Mouse (Mus musculus) lung, adult 2 months (tissue): ENCODE results near the gene Tesmin. TPM values are rescaled to one million over a fixed set of nuclear protein-coding genes. Genes with fewer than 3 reads are reported as not detected.
A peak's percentile ranks its signal among the peaks of the same experiment; 100 is the strongest.

ENCODE experiments used
- DNase-seq: peaks from one replicate; pipeline ENCODE4 v3.0.0; 2022
- H3K4me1 ChIP-seq: fragments of 200-500 bp; 2 replicates; pipeline ENCODE4 v1.6.1; 2011; ENCODE audit warnings: low read length; ENCODE audit not compliant: control insufficient read depth, insufficient read depth
- H3K4me3 ChIP-seq: fragments of 200-500 bp; replicated peaks from 2 replicates; pipeline ENCODE3; 2011; ENCODE audit warnings: low read depth, mild to moderate bottlenecking, control low read depth, low read length; ENCODE audit errors: extremely low read depth
- CTCF ChIP-seq: fragments of 200-500 bp; IDR thresholded peaks from 2 replicates; pipeline ENCODE4 v1.5.1; 2011; ENCODE audit warnings: mild to moderate bottlenecking, low read length, control low read depth; ENCODE audit not compliant: insufficient read depth
- POLR2A ChIP-seq: fragments of 200-500 bp; IDR thresholded peaks from 2 replicates; pipeline ENCODE4 v1.6.1; 2011; ENCODE audit warnings: low read depth, mild to moderate bottlenecking, control low read depth, low read length, borderline replicate concordance; ENCODE audit errors: extremely low read depth
- WGBS: fragments of 180-500 bp; shearing (Covaris S2); methylation state at CpG from one replicate; pipeline ENCODE4 v1.1.7; 2018; 5-methylcytosine and 5-hydroxymethylcytosine counted together
- polyA plus RNA-seq: library from polyadenylated mRNA; depleted of rRNA; stranded (reverse); fragments of >200 nt; gene quantifications from 2 replicates; pipeline ENCODE4 v1.2.3, GENCODE M21; 2012; rRNA removed

The Tesmin gene
- polyA plus RNA-seq, result 0.41 and 0.48 TPM in 2 replicates

DNA sequence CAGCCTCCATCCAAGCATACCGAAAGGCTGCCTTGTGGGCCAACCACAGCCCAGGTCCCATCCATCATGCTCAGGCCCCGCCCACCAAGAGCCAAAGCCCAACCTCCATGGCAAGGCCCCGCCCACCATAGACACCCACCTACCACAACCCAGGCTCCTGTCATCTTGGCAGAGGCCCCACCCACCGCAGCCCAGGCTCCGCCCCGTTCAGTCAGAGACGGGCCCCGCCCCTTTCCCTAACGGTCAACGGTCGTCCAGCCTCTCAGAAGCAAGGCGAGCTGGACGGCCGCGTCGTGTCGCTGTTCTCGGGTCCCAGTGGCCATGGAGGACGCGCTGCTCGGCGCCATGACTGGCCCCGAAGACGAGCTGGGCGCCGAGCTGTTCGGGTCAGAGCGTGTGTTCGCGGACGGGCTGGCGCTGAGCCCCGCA lies at the start of gene Tesmin:
Gene Tesmin, plus strand, starts transcription at position 229 of the 429 bp plus-strand sequence.
- TF ChIP-seq CTCF (no peak), POLR2A (no peak; the same call in 1 of the 2 replicates)
- peaks cover 2% of the 10 kb centered on the region; the same call in 1 of the 2 replicates for H3K4me1 ChIP-seq
- DNase-seq, result peak; percentile 70
- peak within 1 kb of the TSS; percentile 35 for H3K4me3 ChIP-seq
- 2% methylated on average over 33 of the region's 33 CpGs for WGBS

DNA sequence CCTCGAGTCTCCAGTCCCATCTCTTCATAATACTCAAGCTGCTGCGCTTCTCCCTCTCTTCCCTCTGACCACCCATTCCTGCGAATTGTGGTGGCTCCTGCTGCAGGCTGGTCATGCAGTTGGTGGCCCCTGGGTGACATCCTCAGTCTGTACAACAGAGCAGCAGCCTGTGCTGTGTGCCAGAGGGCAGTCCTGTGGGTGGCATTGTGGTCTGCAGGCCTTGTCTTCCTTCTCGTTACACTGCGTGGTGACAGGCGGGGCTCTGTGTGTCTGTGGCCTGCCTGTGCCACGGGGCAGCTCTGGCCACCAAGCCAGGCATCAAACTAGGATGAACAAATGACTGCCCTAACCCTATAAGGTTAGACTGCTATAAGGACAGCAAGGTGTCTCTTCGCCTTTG lies 49.5 kb upstream of the Tesmin start:
- no peak overlapping the region for H3K4me3 ChIP-seq
- no peak for TF ChIP-seq CTCF
- no peak for TF ChIP-seq POLR2A
- 72% methylated on average over 8 of the region's 8 CpGs for WGBS
- peaks cover 32% of the 10 kb centered on the region for H3K4me1 ChIP-seq
- DNase-seq, result no peak

DNA sequence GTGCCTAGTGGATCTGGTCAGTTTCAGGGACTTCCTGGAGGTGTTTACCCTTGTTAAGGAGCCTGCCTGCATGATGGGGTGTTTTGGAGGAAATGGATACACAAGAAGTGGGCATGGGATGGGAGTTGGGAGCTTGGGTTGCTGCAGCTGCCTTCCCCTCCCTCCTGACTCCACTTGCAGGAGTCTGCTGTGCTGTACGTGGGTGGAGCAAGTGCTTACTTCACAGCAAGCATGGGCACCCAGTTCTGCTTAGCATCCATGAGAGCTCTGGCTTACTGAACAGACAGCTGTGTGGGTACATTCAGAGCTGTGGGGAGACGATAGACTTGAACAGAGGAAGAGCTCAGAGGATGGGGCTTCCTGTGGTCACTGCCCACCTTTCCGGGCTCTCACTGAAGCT lies 47.6 kb upstream of the Tesmin start:
- no peak for DNase-seq
- H3K4me3 ChIP-seq, result no peak overlapping the region
- peaks cover 22% of the 10 kb centered on the region for H3K4me1 ChIP-seq
- TF ChIP-seq CTCF (no peak), POLR2A (no peak)
- WGBS, result 58% methylated on average over 3 of the region's 3 CpGs

- no peak for DNase-seq
- TF ChIP-seq POLR2A, result no peak
- TF ChIP-seq CTCF, result no peak
- WGBS, result 59% methylated on average over 3 of the region's 3 CpGs
- Histone ChIP-seq H3K4me1 (peaks cover 10% of the 10 kb centered on the region), H3K4me3 (no peak overlapping the region)
Measured at GRCm38 (mm10) chr19:3343929-3344328, 44.7 kb upstream of the Tesmin start.

- 86% methylated on average over 8 of the region's 8 CpGs for WGBS
- Histone ChIP-seq H3K4me1 (peaks cover 5% of the 10 kb centered on the region), H3K4me3 (no peak overlapping the region)
- TF ChIP-seq CTCF (no peak), POLR2A (no peak)
- DNase-seq, result no peak
Measured at GRCm38 (mm10) chr19:3344636-3345544, 43.8 kb upstream of the Tesmin start.

- Histone ChIP-seq H3K4me3 (no peak overlapping the region), H3K4me1 (peaks cover 12% of the 10 kb centered on the region)
- no peak for TF ChIP-seq POLR2A
- TF ChIP-seq CTCF, result peak; percentile 27; the same call in 1 of the 2 replicates
- no peak for DNase-seq
- WGBS, result 94% methylated on average over 1 of the region's 1 CpGs
Measured at GRCm38 (mm10) chr19:3347784-3348183, 40.9 kb upstream of the Tesmin start.

DNA sequence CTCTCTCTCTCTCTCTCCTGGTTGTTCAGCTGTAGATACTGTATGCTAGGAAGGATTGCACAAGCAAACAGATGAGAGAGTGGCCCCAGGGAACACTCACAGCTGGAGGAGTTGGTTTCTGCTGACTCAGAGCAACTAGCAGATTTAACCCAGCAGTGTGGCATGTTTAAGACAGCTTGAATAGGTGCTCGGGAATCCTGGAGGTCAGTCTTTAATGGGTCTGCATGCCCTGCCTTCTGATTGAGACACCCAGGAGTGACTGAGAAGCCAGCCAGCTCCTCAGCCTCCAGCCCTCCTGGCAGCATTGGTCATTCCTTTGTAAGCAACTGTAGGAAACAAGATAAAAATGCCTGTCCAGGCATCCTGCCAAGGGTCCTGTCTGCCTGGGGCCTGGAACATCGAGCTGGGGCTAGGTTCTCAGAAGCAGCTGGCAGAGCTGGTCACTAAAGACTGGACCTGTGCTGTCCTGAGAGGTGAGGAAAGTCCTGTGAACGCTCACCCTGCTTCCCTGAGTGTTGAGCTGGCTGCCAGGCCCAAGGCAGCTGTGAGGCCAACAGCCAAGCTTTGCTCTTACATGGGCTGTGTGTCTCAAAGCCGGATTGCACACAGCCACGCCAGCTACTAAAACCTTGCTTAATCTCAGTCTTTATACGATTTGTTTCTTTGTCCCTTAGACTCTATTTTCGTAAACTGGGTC lies 35.1 kb upstream of the Tesmin start:
- peak; percentile 60 for DNase-seq
- TF ChIP-seq POLR2A (no peak), CTCF (no peak)
- H3K4me1 ChIP-seq, result peaks cover 15% of the 10 kb centered on the region
- WGBS, result 24% methylated on average over 7 of the region's 7 CpGs
- no peak overlapping the region for H3K4me3 ChIP-seq

GRCm38 (mm10) chr19:3355096-3355495 lies 33.6 kb upstream of the Tesmin start:
- peaks cover 15% of the 10 kb centered on the region for H3K4me1 ChIP-seq
- peak; percentile 28 for DNase-seq
- 72% methylated on average over 5 of the region's 5 CpGs for WGBS
- TF ChIP-seq POLR2A (no peak), CTCF (peak; percentile 12; the same call in 1 of the 2 replicates)
- H3K4me3 ChIP-seq, result no peak overlapping the region

GRCm38 (mm10) chr19:3356516-3356915 lies 32.1 kb upstream of the Tesmin start:
- H3K4me3 ChIP-seq, result no peak overlapping the region
- peaks cover 15% of the 10 kb centered on the region for H3K4me1 ChIP-seq
- TF ChIP-seq POLR2A, result no peak
- no peak for TF ChIP-seq CTCF
- no peak for DNase-seq
- WGBS, result 88% methylated on average over 5 of the region's 5 CpGs
